Mouse (Mus musculus) layer of hippocampus, adult 9-11 months (tissue): ENCODE measurements around the gene Tmem212.

Source experiments
- DNase-seq: peaks from one replicate; pipeline ENCODE4 v3.0.0; 2022

Gene Tmem212

DNA sequence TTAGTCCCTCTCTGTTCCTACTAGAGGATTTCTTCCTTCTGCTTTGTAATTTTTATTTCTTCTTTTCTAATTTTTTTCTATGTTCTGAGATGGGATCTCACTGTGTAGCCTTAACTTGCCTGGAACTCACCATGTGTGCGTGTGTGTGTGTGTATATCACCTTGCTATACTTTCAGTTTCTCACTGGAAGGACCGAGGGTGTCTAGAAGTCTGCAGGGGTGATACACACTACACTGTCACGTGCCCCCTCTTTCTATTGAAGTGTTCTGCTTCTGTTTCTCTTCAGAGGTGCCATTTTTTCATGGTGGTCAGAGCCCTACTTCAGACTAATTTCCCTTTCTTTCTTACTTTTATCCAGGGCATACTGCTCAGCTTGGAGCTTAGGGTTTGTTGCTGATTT, 56.4 kb downstream of the Tmem212 start:
- DNase-seq, result no peak

- DNase-seq, result no peak
Observed at GRCm38 (mm10) chr3:27839231-27839630, 56.9 kb downstream of the Tmem212 start.

DNA sequence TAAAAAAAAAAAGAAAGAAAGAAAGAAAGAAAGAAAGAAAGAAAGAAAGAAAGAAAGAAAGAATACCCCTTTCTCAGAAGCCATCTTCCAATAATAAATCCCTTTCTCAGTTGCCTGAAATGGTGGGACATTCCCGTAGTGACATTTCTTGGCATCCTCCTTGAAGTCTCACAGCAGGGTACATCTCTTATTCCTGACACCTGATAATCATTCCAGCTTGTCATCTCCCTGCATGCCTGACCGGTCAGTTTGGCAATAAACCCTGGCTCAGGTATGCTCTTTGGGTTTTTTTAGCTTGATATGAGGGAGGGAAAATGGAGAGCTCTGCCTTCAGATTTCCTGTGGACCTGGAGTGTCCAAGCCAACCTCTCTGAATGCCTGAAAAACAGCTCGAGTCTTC, 59.9 kb downstream of the Tmem212 start:
- DNase-seq, result no peak

DNA sequence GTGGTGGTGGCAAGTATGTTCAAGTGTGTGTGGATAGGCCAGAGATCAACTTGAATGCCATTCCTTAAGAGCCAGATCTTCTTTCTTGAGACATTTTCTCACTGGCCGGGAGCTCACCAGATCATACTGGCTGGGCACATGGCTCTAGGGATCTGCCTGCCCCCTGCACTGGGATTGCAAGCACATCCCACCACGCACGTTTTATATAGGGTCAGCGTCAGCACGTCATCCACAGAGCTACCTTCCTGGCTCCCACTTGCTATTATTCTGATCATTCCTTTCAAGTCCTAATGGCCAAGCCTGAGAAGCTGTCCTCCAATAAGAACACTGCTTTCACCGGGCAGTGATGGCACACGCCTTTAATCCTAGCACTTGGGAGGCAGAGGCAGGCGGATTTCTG, 60.4 kb downstream of the Tmem212 start:
- DNase-seq, result no peak

GRCm38 (mm10) chr3:27828755-27829154, 67.4 kb downstream of the Tmem212 start:
- no peak for DNase-seq

- no peak for DNase-seq
Observed at GRCm38 (mm10) chr3:27827236-27827635, 68.9 kb downstream of the Tmem212 start.

GRCm38 (mm10) chr3:27825985-27826384, 70.2 kb downstream of the Tmem212 start:
- DNase-seq, result no peak
